8 mouse cellular contexts compared by ENCODE assay signal in the genomic region with DNA sequence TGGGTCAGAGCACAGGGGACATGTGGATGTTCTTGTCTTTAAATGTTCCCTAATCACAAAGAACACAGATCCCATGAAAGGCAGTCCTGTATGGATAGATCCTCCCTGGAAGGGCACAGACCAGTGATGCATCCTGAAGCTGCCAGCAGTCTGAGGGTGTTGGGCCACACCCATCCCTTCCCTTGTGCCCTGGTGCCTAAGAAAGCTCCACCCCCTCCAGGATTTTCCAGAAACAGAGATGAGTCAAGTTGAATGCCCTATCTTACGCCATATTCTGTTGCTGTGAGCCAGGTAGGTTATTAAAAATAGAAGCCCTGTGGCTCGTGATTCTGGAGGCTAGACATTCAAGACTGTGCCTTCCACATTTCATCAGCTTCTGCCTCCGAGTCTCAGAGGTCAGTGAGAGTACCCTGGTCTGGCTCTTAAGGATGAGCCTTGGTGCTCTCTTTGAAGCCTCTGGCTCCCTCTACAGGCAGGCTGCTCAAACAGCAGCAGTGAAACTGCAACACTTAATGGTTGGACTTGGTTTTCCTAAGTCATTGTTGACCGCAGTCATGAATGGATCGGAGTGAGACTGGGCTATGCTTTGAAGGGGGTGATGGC.
A peak's percentile ranks its signal among the peaks of the same experiment; 100 is the strongest.
DNase-seq lines count a peak whose midpoint lies in the region; ATAC-seq lines count a peak whose summit lies in the region.

No protein-coding gene starts in this region.

- ATAC-seq in cerebellum, adult (ENCODE audit: insufficient number of reproducible peaks, low FRiP score, low TSS enrichment): no peak; the same call in 1 of the 2 replicates

- peak; percentile 62 for DNase-seq in cerebellum, adult 11 months
- peak; percentile 66 for DNase-seq in urinary bladder, postnatal 14 days (ENCODE audit: low spot score)
- no peak for DNase-seq in urinary bladder, postnatal 4 days (ENCODE audit: low spot score in 2 of 2)
- peak; percentile 82 for DNase-seq in embryo, embryonic 10 days (ENCODE audit: low spot score)
- peak; percentile 74 for DNase-seq in induced T-regulatory cell, adult 2 months (ENCODE audit: low read depth)
- peak; percentile 78 for DNase-seq in lung, postnatal 14 days
- peak; percentile 22 to 41 for DNase-seq in spleen, postnatal 36 days (ENCODE audit: low spot score in 2 of 2)

Comparison
In these comparisons a context has a peak if more than half of its experiments do, and no peak if none do; other contexts are left out.
1. DNase-seq: peak in cerebellum, adult 11 months (single experiment), urinary bladder, postnatal 14 days (single experiment), embryo, embryonic 10 days (single experiment), induced T-regulatory cell, adult 2 months (single experiment), lung, postnatal 14 days (single experiment) and spleen, postnatal 36 days (2 of 2); none in urinary bladder, postnatal 4 days (0 of 2).